Mouse (Mus musculus) thymus, postnatal 10 days (tissue): ENCODE data around the gene Rptor.

Experiments used
- DNase-seq, 2 experiments: peaks; one replicate each; pipeline ENCODE4 v3.0.0; 2021; ENCODE audit warnings: low spot score in 2 of 2

Rptor gene

GRCm38 (mm10) chr11:119607464-119607863, 4.8 kb downstream of the Rptor start:
- no peak for DNase-seq

GRCm38 (mm10) chr11:119611496-119611895, 8.8 kb downstream of the Rptor start:
- no peak for DNase-seq

GRCm38 (mm10) chr11:119612179-119612578, 9.5 kb downstream of the Rptor start:
- DNase-seq, result no peak

GRCm38 (mm10) chr11:119615087-119615486, 12.4 kb downstream of the Rptor start:
- no peak for DNase-seq

- peak; percentile 11 to 66 for DNase-seq
Observed at GRCm38 (mm10) chr11:119618763-119619162, 16.1 kb downstream of the Rptor start.

GRCm38 (mm10) chr11:119621266-119621665, 18.6 kb downstream of the Rptor start:
- DNase-seq, result no peak

- no peak for DNase-seq
Observed at GRCm38 (mm10) chr11:119623800-119624199, 21.1 kb downstream of the Rptor start.

- DNase-seq, result no peak
Observed at GRCm38 (mm10) chr11:119624401-119624800, 21.7 kb downstream of the Rptor start.

- DNase-seq, result no peak
Observed at GRCm38 (mm10) chr11:119624955-119625354, 22.2 kb downstream of the Rptor start.

- no peak for DNase-seq
Observed at GRCm38 (mm10) chr11:119625476-119625875, 22.8 kb downstream of the Rptor start.

- DNase-seq, result no peak
Observed at GRCm38 (mm10) chr11:119625943-119626342, 23.2 kb downstream of the Rptor start.

- peak in 1 of 2 experiments; percentile 29 for DNase-seq
Observed at GRCm38 (mm10) chr11:119627243-119627642, 24.5 kb downstream of the Rptor start.

- no peak for DNase-seq
Observed at GRCm38 (mm10) chr11:119629072-119629471, 26.4 kb downstream of the Rptor start.

- DNase-seq, result no peak
Observed at GRCm38 (mm10) chr11:119630329-119630728, 27.6 kb downstream of the Rptor start.

GRCm38 (mm10) chr11:119631222-119631870, 28.6 kb downstream of the Rptor start:
- no peak for DNase-seq

- DNase-seq, result no peak
Observed at GRCm38 (mm10) chr11:119636371-119636883, 33.7 kb downstream of the Rptor start.

GRCm38 (mm10) chr11:119637519-119637918, 34.8 kb downstream of the Rptor start:
- DNase-seq, result no peak

GRCm38 (mm10) chr11:119640491-119640890, 37.8 kb downstream of the Rptor start:
- DNase-seq, result no peak

GRCm38 (mm10) chr11:119641831-119642381, 39.2 kb downstream of the Rptor start:
- no peak for DNase-seq

GRCm38 (mm10) chr11:119643347-119643746, 40.6 kb downstream of the Rptor start:
- DNase-seq, result no peak

GRCm38 (mm10) chr11:119644140-119644539, 41.4 kb downstream of the Rptor start:
- DNase-seq, result no peak

GRCm38 (mm10) chr11:119644612-119645379, 42.1 kb downstream of the Rptor start:
- no peak for DNase-seq

GRCm38 (mm10) chr11:119650456-119650855, 47.8 kb downstream of the Rptor start:
- DNase-seq, result no peak
